Mouse (Mus musculus) CH12F3 (cell line): ENCODE measurements around the gene Klf13.

ENCODE experiments used
- in situ Hi-C: fragments of 300-500 bp; cut with MboI; formaldehyde crosslinking; loops from 2 replicates; pipeline ENCODE4 v1.14.3; 2020; ENCODE audit warnings: low sequenced_read_pairs

The Klf13 gene

DNA sequence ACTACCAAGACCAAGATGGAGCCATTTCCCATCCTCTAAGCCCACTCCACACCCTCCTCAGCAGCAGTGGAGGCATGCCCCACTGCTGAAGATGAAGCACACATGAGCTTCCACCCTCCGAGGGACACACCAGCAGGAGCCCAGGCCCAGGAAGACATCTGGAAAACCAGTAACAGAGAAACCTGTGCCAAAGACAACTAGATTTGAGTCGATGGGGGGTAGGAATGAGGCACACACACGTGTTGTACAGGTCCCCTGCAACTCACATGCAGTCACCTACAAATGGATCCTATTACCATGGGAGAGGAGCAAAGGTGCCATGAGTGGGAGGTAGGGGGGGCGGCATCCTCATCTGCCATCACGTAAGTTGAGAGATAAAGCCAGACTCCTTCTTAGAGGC lies 28.5 kb downstream of the Klf13 start:
- in situ Hi-C loops: no loop called here

GRCm38 (mm10) chr7:63908496-63909285 lies 30.0 kb downstream of the Klf13 start:
- in situ Hi-C loops: no loop called here

GRCm38 (mm10) chr7:63907778-63908495 lies 30.8 kb downstream of the Klf13 start:
- in situ Hi-C loops: no loop called here

DNA sequence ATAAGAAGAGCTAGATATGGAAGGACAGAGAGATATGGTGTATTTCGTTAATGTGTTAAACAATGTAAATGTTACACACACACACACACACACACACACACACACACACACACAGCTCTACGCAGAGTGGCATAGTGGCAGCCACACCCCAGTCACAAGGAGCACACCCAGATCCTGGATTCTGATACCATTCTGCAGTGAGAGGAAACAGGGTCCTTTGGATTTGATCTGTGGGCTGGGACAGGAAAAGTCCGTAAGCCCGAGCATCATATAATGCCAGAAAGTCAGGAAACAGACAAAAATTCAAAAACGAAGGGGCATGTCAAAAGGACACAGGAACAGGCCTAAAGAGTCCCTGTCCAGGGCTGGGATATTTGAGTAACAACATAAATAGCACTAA lies 33.1 kb downstream of the Klf13 start:
- in situ Hi-C loops: no loop called here

DNA sequence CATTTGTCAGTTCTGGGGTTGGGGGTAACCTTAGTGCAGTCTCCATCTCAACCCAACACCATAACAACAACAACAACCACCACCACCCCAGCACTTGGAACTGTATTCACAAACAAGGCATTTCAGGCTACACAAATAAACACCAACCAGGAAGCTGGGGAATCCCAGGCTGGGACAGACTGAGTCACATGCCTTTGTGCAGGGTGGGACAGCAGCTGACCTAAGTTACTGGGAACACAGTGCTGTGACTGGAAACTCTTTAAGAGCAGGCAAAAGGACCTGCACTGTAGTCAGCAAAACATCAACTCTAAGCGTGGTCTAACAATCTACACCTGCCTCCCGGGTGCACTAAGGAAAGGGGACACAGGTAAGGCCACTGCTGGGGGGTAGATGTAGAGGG lies 33.5 kb downstream of the Klf13 start:
- in situ Hi-C loops: no loop called here

GRCm38 (mm10) chr7:63903635-63904380 lies 34.9 kb downstream of the Klf13 start:
- in situ Hi-C loops: no loop called here

DNA sequence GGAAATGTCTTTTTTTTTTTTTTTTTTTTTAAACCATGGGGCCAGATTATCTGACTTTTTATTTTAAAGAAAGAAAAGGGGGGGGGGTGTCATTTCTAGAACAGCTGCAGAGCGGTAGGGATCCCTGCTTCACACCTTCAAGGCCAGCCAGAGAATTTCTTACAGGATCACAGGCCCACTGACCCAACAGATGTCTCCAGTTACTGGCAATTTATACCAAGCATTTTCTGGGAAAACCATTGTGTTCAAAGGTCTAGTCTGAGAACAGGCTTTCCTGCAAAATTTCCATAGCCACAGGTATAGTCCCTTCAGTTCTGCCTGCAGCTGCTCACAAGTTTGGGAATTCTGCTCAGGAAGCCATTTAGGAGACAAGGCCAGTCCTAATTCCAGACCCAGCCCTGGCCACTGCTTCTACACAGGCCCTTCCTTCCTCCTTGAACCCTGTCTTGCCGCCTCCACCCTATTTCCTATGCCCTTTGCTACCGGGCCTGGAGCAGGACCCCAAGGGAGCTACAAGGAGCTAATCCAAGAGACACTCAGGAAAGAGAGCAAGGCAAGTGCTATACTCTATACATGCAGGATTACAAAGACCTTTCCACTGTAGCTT lies 36.0 kb downstream of the Klf13 start:
- in situ Hi-C loops: no loop called here

- in situ Hi-C loops: no loop called here
These were observed 36.8 kb downstream of the Klf13 start for GRCm38 (mm10) chr7:63901942-63902341.

DNA sequence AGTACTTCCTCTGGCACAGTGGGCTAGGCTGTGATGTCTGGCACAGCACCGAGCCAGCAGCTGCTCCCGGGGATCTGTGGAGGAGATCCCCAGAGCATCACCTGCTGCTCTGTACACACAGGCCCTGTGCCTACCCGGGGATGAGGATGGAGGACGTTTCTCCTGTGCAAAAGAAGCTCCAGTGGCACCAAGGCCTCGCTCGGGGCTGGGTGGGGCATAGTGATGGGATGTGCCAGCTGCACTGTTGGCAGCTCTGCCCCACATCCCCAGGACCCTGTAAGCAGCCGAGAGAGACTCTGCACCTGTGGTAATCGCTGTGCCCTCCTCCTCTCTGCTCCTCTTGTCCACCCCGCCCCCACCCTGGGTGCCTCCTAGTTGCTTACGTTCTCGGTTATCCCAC lies 37.4 kb downstream of the Klf13 start:
- in situ Hi-C loops: no loop called here

DNA sequence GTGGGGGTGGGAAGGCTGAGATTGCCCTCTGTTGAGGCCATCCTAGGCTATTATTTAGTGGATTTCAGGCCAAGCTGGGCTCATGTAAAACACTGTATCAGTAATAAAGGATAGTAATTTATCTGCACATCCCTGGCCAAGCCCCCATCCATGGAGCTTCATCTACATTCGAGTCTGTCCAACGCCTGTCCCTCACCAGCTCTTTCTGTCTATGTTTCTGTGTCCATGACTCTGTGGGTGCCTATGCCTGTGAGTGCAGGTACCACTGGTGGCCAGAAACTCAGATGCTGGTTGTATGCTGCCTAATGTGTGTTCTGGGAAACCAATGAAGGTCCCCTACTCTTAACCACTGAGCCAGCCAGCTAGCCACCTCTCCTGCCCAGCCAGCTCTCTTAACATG lies 38.3 kb downstream of the Klf13 start:
- in situ Hi-C loops: no loop called here

GRCm38 (mm10) chr7:63899925-63900324 lies 38.8 kb downstream of the Klf13 start:
- in situ Hi-C loops: no loop called here

GRCm38 (mm10) chr7:63898201-63898600 lies 40.5 kb downstream of the Klf13 start:
- in situ Hi-C loops: no loop called here

DNA sequence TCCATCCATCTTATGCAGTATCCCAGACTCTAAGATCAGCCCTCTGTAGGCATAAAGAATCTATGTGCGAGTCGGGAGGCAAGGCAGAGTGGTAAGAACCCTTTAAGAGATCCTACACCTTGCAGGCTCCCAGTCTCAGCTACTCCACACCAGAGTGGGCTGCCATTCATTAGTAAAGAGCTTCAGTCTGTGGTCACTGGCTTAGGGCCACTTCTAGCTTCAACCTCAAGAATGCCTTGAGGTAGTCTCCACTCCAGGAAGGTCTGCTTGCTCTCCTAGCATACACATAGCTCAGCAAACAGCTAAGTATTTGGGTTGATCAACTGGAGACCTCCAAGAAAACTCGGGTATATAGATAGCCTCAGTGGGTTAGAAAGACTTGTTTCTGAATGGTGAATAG lies 41.1 kb downstream of the Klf13 start:
- in situ Hi-C loops: no loop called here

DNA sequence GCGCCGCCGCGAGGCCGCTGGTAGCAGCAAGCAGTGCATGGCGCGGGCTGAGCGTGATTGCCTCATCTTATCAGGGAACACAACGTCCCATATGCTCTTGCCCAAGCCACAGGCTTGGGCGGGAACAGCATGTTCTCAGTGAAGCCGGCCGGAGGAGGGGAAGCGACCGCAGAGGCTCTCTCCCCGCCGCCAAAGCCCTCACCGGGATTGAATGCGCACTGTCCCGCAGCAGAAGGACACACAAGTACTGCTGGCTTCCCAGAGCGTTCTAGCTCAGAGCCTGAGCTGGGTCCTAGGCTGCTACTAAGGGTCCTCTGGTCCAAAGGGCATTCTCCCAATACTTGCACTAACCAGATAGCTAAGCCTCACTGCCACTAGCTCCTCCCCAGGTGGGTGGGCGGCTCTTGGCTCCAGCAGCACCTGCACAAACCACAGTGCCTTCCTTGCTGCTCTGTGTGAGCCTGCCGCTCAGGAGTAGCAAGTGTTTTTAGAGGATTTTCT lies 41.7 kb downstream of the Klf13 start:
- in situ Hi-C loops: no loop called here

GRCm38 (mm10) chr7:63896276-63896967 lies 42.3 kb downstream of the Klf13 start:
- in situ Hi-C loops: no loop called here

DNA sequence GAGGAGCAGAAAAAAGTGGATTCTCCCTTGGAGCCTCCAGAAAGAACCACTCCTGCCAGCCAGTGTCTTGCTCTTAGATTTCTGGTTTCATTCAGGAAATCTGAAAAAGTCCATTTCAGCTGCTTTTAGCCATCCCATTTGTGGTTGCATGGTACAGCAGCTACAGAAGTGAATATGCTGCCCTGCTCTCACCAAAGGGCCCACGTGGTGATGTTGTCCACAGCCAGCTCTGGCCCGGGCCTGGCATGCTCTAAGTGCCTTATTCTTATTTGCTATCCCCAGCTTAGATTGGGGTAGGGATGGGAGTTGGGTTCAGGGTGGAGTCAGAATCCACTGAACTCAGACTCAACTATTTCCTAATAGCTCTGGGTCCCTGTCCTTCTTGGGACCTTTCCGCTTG lies 43.5 kb downstream of the Klf13 start:
- in situ Hi-C loops: no loop called here

DNA sequence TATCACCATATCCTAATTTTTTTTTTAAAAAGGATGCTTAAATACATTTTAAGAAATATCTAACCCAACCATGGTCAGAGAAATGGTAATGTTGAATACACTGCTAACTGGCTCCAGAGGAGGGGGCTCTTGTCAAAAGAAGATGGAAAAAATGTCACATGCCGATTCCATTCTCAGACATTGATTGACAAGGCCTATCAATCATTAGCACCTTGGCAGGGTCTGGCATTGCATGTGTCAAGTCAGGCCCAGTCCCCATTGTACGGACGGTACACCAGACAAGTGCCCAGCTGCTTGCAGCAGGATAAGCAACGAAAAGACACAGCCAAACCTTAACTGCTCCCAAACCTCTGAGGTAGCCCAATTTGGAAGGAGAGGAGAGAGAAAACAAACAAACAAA lies 44.1 kb downstream of the Klf13 start:
- in situ Hi-C loops: no loop called here

DNA sequence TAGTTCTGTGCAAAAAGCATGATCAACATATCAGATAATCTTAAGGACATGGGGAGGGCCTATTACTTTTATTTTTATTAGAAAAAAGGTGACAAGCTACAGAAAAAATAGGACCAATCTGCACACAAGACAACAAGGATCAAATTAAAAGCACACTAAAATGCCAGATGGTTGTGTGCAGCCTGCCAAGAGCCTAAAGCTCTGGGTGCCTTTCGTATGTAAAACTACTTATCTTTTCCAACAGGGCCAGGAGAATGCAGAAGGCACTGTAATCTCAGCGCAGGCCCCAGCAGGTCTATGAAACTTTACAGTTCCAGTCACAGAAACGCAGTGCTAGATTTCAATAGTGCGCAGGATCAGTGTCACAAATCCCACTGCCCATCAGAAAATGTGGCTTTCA lies 45.0 kb downstream of the Klf13 start:
- in situ Hi-C loops: no loop called here

- in situ Hi-C loops: no loop called here
These were observed 45.5 kb downstream of the Klf13 start for GRCm38 (mm10) chr7:63893201-63893600.

GRCm38 (mm10) chr7:63891488-63892075 lies 47.1 kb downstream of the Klf13 start:
- in situ Hi-C loops: no loop called here
